Mouse (Mus musculus): ENCODE results near the gene Car12. TPM values are rescaled to one million over a fixed set of nuclear protein-coding genes. Genes with fewer than 3 reads are reported as not detected.

Car12 gene
- polyA plus RNA-seq (2015; fragmentation: Nextera tagmentation; extraction: Ambion mirVana) = 0.30 and 0.53 TPM in 2 replicates

GRCm38 (mm10) chr9:66713135-66714021 lies at the start of gene Car12:
TSS of gene Car12 (plus strand) at chr9:66713686.

DNA sequence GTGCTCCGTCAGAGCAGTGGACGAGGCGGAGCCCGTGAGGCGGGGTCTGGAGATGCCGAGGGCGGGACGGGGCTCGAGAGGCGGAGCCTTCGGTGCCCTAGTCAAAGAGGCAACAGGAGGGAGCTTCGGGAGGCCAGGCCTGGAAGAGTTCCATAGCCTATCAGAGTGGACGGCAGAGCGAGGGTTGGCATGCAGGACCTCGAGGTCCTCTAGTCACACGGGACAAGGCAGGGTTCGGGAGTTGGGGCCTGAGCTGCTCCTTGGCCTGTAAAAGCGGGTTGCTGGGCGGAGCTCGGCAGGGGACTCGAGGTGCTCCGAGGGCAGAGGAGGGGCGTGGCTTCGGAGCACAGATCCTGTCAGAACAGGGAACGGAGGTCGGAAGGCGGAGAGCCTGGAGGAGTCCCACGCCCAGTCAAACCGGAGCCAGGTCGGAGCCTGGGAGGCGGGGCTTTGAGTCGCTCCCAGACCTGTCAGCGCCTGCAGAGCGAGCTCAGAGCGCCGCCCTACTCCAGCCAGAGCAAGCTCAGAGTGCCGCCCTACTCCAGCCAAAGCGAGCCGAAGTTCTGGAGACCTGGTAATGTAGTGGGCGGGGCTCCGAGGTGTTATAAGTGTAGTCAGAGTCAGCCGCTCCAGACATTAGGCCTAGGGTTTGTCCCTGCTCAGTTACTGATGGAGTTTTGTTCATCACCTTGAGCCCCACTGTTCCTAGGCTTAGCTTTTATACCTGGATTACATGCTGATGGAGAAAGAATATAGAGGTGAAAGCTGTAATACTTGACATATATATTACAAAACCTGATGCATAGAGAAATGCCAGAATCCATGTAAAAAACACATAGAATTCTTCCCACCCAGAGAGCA lies 82.2 kb downstream of the Car12 start, which contains the start of gene Aph1b:
TSS of gene Aph1b (minus strand) at position 27 of the 861 bp plus-strand sequence.

GRCm38 (mm10) chr9:66796739-66797138 lies 83.3 kb downstream of the Car12 start, which contains the start of gene Gm10647:
TSS of gene Gm10647 (plus strand) at chr9:66797039.

Other genes with a start within 250 kb of the Car12 start
- gene Fbxl22, start 199.1 kb upstream of the Car12 start, polyA plus RNA-seq (2015; fragmentation: Nextera tagmentation; extraction: Ambion mirVana) = 261 and 266 TPM in 2 replicates
- gene Usp3, start 120.5 kb upstream of the Car12 start, polyA plus RNA-seq (2015; fragmentation: Nextera tagmentation; extraction: Ambion mirVana) = 28.6 and 33.1 TPM in 2 replicates
- gene Aph1b, start 81.8 kb downstream of the Car12 start, polyA plus RNA-seq (2015; fragmentation: Nextera tagmentation; extraction: Ambion mirVana) = 6.0 and 6.9 TPM in 2 replicates
- gene Gm10647, start 83.4 kb downstream of the Car12 start, polyA plus RNA-seq (2015; fragmentation: Nextera tagmentation; extraction: Ambion mirVana) = 0.51 and 0.61 TPM in 2 replicates
- gene Aph1c, start 121.0 kb downstream of the Car12 start, polyA plus RNA-seq (2015; fragmentation: Nextera tagmentation; extraction: Ambion mirVana) = 4.2 and 5.2 TPM in 2 replicates
- 16.2 and 17.0 TPM in 2 replicates for gene Rab8b, start 206.0 kb downstream of the Car12 start, polyA plus RNA-seq (2015; fragmentation: Nextera tagmentation; extraction: Ambion mirVana)
- 780 and 880 TPM in 2 replicates for gene Rps27l, start 232.4 kb downstream of the Car12 start, polyA plus RNA-seq (2015; fragmentation: Nextera tagmentation; extraction: Ambion mirVana)

All from urinary bladder, postnatal 0 days (tissue).